Mouse (Mus musculus) bone marrow macrophage, adult 2 months (primary cell): ENCODE results near the gene Oxct2a.

ENCODE experiments used
- CTCF ChIP-seq: IDR thresholded peaks from 2 replicates; pipeline ENCODE4 v1.5.1; 2012; ENCODE audit warnings: low read depth, mild to moderate bottlenecking, low read length, moderate library complexity
- POLR2A ChIP-seq: IDR thresholded peaks from 2 replicates; pipeline ENCODE4 v1.6.1; 2012; ENCODE audit warnings: mild to moderate bottlenecking, low read depth, low read length, borderline replicate concordance

- TF ChIP-seq POLR2A (no peak), CTCF (no peak)
These were observed 10.7 kb upstream of the Oxct2a start for GRCm38 (mm10) chr4:123334177-123334576.
